Mouse (Mus musculus) left cerebral cortex, postnatal 25 days (tissue): ENCODE results near the gene Glis3. TPM values are rescaled to one million over a fixed set of nuclear protein-coding genes. Genes with fewer than 3 reads are reported as not detected.

Source experiments
- DNase-seq, 2 experiments: peaks; one replicate each; pipeline ENCODE4 v3.0.0; 2022; ENCODE audit warnings: low spot score in 2 of 2, mixed read lengths in 1 of 2
- intact Hi-C: fragments of 180-260 bp; cut with DNase I; formaldehyde crosslinking; loops from one replicate; pipeline ENCODE4 v1.15.1; 2025
- total RNA-seq, 2 experiments: library from RNA; stranded (reverse); gene quantifications; 2 replicates each; pipeline ENCODE4 v1.2.3; 2021

The Glis3 gene
- total RNA-seq, 2 experiments from 2014 or later = 5.0 to 5.4 TPM

- no peak for DNase-seq
- intact Hi-C loops = no loop called here
These were observed 67.6 kb downstream of the Glis3 start for GRCm38 (mm10) chr19:28612249-28612648.

GRCm38 (mm10) chr19:28608747-28609146 lies 71.1 kb downstream of the Glis3 start:
- DNase-seq = no peak
- intact Hi-C loops = no loop called here

- intact Hi-C loops = no loop called here
- peak in 1 of 2 experiments; percentile 47 for DNase-seq
These were observed 71.6 kb downstream of the Glis3 start for GRCm38 (mm10) chr19:28608277-28608676.

DNA sequence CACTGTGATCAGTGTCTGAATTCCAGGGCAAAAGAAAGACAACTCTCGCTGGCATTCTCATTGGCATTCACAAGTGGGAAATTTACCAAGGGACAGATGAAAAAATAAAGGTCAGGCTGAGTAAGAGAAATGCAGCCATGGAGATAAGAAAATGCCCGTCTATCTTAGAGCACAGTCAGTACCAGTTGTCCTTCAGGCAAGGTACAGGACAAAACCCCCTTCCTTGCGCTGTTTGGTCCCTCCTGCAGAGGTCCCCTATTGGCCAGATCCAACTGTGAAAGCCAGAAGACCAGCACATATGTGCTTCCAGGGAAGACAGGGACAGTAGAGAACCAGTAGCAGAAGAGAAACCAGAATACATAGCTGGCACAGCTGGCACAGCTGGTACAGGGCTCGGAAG lies 79.0 kb downstream of the Glis3 start:
- intact Hi-C loops = no loop called here
- no peak for DNase-seq

GRCm38 (mm10) chr19:28594215-28594614 lies 85.7 kb downstream of the Glis3 start:
- DNase-seq = no peak
- intact Hi-C loops = no loop called here

- intact Hi-C loops = no loop called here
- no peak for DNase-seq
These were observed 86.9 kb downstream of the Glis3 start for GRCm38 (mm10) chr19:28592981-28593380.

DNA sequence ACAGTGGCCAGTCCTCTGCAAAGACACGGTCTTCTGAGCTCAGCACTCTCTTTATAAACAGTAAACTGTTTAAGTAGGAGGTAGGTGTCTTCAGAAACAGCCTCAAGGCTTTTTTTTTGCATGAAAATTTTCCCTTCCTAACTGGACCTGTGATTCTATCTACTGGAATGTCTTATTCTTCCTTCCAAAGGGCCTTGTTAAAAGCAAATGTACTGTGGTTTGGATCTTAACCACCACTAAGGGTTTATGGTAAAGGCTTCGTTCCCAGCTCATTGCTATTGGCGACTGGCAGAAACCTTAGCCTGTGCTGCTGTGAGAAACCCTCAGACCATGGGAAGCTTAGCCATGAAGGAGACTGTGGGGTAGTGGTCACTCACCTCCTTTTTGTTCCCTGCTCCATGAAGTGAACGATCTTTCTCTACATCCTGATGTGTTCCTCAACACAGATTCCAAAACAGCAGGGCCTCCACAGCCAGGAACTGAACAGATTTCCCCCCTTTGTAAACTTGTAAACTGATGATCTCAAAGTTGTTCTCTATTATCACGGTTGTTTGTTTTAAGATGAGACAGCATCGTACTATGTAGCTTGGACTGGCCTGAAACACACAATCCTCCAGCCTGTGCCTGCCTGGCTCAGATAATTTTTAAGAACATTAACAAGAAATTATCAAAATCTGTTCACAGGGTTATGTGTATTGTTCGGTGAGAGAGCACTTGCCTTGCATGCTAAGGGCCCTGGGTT lies 88.0 kb downstream of the Glis3 start:
- intact Hi-C loops = no loop called here
- DNase-seq = no peak

- peak; percentile 40 to 79 for DNase-seq
- intact Hi-C loops = no loop called here
These were observed 99.4 kb downstream of the Glis3 start for GRCm38 (mm10) chr19:28580499-28580898.

DNA sequence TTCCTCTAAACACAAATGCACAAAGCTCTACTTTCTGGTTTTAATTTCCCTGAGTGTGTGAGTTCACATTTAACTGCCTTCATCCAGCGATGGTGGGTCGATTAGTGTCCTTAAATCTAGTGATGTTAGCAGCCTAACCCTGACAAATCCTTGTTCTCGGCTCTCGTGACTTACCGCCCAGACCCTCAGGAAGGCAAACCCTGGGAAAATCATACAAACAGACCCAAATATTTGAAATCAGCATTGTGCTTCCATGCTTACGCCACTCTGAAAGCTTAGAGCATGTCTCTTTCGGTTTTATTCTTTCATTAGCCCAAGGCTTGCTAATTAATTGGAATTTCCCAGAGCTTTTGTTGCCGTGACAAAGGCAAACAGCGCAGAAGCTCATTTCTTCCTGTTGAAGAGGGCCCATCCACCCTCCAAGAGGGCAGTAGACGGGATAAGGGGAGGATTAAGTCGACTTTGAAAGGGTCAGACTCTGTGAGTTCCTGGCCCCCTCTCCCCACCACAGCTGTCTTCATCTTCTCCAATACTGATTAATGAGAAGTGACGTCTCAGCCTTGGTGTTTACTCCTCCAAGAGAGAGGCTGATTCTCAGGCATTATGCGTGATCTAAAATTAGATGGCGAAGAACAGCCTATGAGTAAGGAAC lies 100.0 kb downstream of the Glis3 start:
- no peak for DNase-seq
- intact Hi-C loops = no loop called here

- intact Hi-C loops = no loop called here
These were observed 102.9 kb downstream of the Glis3 start for GRCm38 (mm10) chr19:28577023-28577422.

DNA sequence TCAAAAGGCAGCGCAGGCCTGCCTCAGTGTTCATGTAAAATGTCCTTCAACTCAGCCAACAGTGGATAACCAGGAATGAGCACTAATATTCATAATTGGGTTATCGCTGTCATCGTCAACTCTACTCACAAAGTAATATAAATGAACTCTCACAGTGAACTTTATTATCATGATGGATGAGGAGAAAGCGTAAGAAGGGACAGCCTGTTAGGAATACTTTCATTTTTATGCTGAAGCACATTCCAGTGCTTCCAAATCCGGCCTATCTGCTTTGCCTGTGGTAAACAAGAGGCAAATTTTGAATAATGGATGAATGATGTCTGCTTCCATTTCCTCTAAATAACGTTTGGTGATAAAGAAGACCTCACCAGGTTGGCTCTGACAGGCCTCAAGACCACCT lies 103.3 kb downstream of the Glis3 start:
- DNase-seq = no peak
- intact Hi-C loops = no loop called here

More at GRCm38 (mm10) chr19:28577023-28577422, 102.9 kb downstream of the Glis3 start:
- peak in 1 of 2 experiments; percentile 35 for DNase-seq

GRCm38 (mm10) chr19:28573641-28574040 lies 106.2 kb downstream of the Glis3 start:
- intact Hi-C loops = no loop called here

GRCm38 (mm10) chr19:28569856-28570255 lies 110.0 kb downstream of the Glis3 start:
- intact Hi-C loops = no loop called here
- no peak for DNase-seq

More at GRCm38 (mm10) chr19:28573641-28574040, 106.2 kb downstream of the Glis3 start:
- peak in 1 of 2 experiments; percentile 33 for DNase-seq

DNA sequence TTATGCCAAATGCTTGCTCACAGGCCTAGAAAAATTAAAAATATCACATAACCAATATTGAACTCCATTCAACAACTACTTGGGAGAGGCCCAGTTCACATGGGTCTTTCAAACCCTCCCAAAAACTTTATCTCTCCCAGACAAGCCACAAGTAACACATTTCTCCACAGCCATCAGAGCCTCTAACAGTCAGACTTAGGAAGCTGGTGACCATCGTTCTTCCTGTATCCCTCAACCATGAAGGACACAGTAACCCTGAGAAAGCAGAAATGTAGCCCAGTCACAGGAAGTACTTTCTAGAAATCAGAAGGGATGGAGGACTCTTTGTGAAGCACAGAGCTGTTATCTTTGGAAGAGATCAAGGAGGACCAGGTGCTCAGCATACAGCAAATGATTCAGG lies 112.8 kb downstream of the Glis3 start:
- no peak for DNase-seq
- intact Hi-C loops = no loop called here

DNA sequence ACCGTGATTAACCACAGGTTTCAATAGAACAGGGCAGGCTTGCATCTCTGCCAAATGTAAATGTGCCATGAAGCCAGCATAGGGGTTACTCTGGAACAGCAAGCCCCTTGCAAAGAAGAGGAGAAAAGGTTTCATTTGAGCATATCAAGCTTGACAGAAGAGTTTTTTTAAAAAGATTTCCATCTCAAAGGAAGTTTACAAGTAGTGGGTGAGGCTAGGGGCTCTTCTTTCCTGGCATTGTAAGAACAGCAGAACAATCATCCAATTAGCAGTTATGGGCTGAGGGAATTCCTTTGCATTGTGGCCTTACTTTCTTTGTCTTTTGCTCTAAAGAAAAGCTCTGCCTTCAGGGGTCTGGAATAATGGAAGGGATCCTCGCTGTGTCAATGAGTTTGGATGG lies 113.3 kb downstream of the Glis3 start:
- intact Hi-C loops = no loop called here
- DNase-seq = no peak

DNA sequence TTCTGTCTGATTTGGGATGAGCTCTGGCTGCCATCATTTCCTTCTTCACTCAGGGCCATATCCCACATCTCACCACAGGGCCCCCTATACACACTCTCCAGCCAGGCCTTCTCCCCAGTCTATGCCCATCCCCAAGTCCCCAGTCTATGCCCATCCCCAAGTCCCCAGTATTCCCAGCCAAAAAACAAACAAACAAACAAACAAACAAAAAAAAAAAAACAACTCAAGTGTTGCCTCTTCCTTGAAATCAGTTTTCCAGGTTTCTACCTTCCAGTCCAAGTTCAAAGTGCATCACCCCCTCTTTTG lies 118.2 kb downstream of the Glis3 start:
- intact Hi-C loops = no loop called here
- no peak for DNase-seq

DNA sequence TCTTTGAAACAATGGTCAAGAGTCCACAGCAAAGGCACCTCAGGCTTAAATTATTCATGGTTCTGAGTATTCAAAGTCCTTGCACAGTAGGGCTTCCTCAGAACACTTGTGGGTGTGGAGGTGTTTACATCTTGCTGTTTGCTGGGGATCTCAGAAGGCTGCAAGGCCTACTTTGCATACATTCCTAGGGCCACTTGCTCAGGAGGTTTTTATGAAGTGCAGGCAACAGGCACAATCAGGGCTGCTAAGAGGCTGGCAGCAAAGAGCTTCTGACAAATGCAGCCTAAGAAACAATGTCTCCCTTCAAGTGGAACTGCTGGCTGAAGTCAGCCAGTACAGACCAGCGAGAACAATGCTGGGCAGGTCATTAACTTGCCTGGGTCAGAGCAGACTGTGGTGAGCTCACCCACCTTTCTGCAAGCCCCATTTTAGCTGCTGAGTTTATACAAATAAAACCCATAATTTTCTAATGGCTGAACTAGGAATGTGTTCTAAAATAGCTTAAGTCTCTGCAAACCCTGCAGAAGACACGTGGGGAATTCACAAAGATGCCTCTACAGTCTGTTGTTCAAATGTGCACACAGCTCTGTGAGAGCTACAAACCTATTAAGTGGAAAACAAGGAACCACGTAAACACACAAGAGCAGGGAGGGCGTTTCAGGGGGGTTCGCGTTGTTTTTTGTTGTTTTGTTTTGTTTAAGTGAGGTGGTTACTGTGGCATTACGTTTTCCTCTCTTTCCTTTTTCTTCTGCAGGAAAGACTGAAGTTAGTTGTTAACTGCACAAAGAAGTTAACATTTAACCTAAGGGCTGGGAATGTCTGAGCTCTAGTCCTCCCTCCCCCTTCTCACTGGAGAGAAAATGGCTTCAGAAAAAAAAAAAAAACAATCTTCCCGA lies 118.8 kb downstream of the Glis3 start:
- peak in 1 of 2 experiments; percentile 14 for DNase-seq
- intact Hi-C loops = no loop called here

- intact Hi-C loops = no loop called here
- DNase-seq = no peak
These were observed 120.0 kb downstream of the Glis3 start for GRCm38 (mm10) chr19:28559836-28560235.

- DNase-seq = no peak
- intact Hi-C loops = no loop called here
These were observed 120.5 kb downstream of the Glis3 start for GRCm38 (mm10) chr19:28559400-28559799.

DNA sequence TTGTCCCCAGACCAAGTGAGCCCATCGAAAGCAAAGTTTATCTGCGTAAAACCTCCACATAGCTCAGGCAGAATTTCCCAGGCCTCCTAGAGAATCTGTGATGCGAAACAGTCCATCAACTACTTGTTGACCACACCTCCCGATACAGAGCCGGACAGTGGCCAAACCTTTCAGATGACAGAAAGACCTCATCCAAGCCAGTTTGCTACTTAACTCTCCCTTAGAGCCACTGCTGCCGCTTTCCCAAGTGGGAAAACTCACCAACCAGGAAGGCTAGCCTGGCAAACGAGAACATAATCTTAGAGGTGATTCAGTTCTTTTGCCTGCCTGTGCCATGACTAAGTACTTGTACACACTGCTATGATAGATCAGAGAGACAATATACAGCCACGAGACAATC lies 121.2 kb downstream of the Glis3 start:
- intact Hi-C loops = no loop called here
- no peak for DNase-seq
